Mouse (Mus musculus): ENCODE data around the gene Synpo2.

DNA sequence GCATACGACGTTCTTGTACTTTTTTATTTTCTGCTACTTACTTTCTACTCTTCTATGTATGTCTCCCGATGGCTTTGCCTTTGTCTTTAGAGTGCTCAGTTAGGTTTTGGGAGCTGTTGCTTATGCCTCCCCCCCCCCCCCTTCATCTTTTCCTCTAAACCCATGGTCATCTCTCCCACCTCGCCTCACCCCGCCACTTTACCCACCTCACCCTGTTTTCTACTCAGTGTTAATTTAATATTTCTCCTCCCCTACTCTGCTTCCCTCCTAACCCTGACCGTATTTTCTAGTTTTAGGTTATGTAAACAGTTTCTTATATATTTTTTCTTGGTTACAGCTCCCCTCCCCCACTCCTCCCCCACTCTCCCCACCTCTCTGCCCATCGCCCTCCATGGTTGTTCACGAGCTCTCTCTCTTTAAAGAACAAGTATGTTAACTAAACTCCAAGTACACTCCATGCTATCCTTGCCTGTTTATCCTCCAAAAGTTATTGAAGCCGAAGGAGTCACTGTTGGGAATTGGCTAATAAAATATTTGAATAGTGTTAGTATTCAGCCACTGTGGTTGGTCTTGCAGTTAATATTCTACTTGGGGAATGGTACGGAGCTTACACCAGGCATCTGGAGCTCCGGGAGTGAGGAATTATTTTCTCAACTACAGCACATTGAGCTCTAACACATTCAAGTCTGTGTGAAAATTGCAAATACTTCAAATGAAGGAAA, 142.1 kb downstream of the Synpo2 start:
- TF ChIP-seq CHD2 (IDR thresholded peaks at IDR 0.05; ENCODE audit: low read depth, low read length) (no peak), ZNF384 (IDR thresholded peaks at IDR 0.05; ENCODE audit: low read depth, low read length) (no peak), HCFC1 (IDR thresholded peaks at IDR 0.05; ENCODE audit: borderline replicate concordance, insufficient read depth, low read length) (no peak), ZC3H11A (IDR thresholded peaks at IDR 0.05; ENCODE audit: borderline replicate concordance, low read depth, low read length) (no peak), MAFK (IDR thresholded peaks at IDR 0.05; ENCODE audit: insufficient read depth, low read depth, low read length) (no peak)
